In the genomic region with DNA sequence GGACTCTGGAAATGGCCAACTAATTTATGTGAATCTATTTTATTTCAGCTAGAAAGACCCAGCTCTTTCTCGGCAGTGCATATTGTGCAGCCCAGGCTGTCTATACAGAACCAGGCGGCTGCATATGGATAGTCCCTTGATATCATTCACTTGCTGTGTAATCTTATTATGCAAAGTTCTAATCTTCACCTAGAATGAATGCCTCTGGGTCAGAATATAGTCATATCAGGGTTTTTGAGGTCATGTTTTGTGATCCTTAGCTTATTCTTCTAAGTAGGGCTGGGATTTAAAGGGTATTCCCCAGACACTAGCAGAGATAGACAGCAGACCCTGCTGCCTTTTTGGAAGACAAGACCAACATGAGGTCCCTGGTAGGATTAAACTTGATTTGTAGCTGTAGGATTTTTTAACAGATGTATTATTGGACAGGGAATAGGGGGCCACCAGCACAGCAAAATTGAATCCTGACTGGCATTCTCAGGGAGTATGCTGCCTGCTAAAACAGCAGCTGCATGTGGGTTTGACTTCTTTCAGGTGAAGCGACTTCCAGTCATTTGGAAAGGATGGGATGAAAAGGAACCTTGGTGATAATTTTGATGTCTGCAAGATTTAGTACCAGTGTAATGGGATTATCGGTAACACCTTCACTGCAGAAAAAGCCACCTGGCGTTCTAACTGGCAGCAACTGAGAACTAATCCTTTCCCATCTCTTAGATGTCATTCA, we compare ENCODE assay signal across 23 mouse cellular contexts. TPM values are rescaled to one million over a fixed set of nuclear protein-coding genes. Genes with fewer than 3 reads are reported as not detected.
DNase-seq lines count a peak whose midpoint lies in the region; ATAC-seq and TF ChIP-seq lines count a peak whose summit lies in the region.
"Had no signal": no experiment of that assay in that cellular context is flagged by ENCODE, and none has a peak within 500 bp of the region (broad histone marks: within the 10 kb centered on the region; RNA-seq: fewer than 3 reads in every experiment).

No protein-coding gene starts in this region.

- no peak overlapping the region for H3K4me3 ChIP-seq in neural tube, embryonic 13.5 days
- no peak overlapping the region for H3K4me3 ChIP-seq in neural tube, embryonic 15.5 days (replicated peaks)
- no peak overlapping the region for H3K4me3 ChIP-seq in hindbrain, embryonic 16.5 days (ENCODE audit: low read length)
- H3K4me3 ChIP-seq in midbrain, embryonic 14.5 days (replicated peaks; ENCODE audit: low read depth, low read length) = no peak overlapping the region
- H3K4me3 ChIP-seq in gastrocnemius, adult 2 months = no peak overlapping the region
- H3K4me3 ChIP-seq in liver, embryonic 12.5 days = no peak overlapping the region
- H3K4me3 ChIP-seq: heart, embryonic 10.5 days; limb, embryonic 15.5 days; liver, embryonic 15.5 days; lung, embryonic 15.5 days; myocyte had no signal

- DNase-seq in midbrain, embryonic 14.5 days = peak; percentile 60
- DNase-seq in retina, postnatal 1 day = peak; percentile 71
- DNase-seq in left cerebral cortex, postnatal 36 days (ENCODE audit: low spot score in 2 of 2) = no peak
- no peak for DNase-seq in gastrocnemius, adult 2 months
- DNase-seq: adrenal gland, adult 2 months; cerebellum, adult 18-20 months; cerebellum, postnatal 14 days; gastrocnemius, postnatal 10 days; kidney, postnatal 25 days; left cerebral cortex, postnatal 4 days; lung, postnatal 4 days; right cerebral cortex, postnatal 25 days; thymus, postnatal 25 days had no signal

- no peak overlapping the region for H3K4me2 ChIP-seq in neural tube, embryonic 13.5 days
- no peak overlapping the region for H3K4me2 ChIP-seq in neural tube, embryonic 15.5 days
- H3K4me2 ChIP-seq in hindbrain, embryonic 16.5 days (ENCODE audit: low read length) = no peak overlapping the region
- no peak overlapping the region for H3K4me2 ChIP-seq in midbrain, embryonic 14.5 days (ENCODE audit: low read length)
- no peak overlapping the region for H3K4me2 ChIP-seq in liver, embryonic 12.5 days
- H3K4me2 ChIP-seq: limb, embryonic 15.5 days; liver, embryonic 15.5 days; lung, embryonic 15.5 days had no signal

- H3K36me3 ChIP-seq in neural tube, embryonic 13.5 days = no peaks in the 10 kb centered on the region
- no peaks in the 10 kb centered on the region for H3K36me3 ChIP-seq in neural tube, embryonic 15.5 days
- H3K36me3 ChIP-seq in hindbrain, embryonic 16.5 days (ENCODE audit: control insufficient read depth, insufficient read depth, low read length) = no peaks in the 10 kb centered on the region
- H3K36me3 ChIP-seq in midbrain, embryonic 14.5 days (ENCODE audit: control insufficient read depth, insufficient read depth, low read length) = no peaks in the 10 kb centered on the region
- H3K36me3 ChIP-seq in liver, embryonic 12.5 days = no peaks in the 10 kb centered on the region
- H3K36me3 ChIP-seq: heart, embryonic 10.5 days; limb, embryonic 15.5 days; liver, embryonic 15.5 days; lung, embryonic 15.5 days had no signal

- no peaks in the 10 kb centered on the region; the same call in 1 of the 2 replicates for H3K4me1 ChIP-seq in neural tube, embryonic 13.5 days (replicated peaks)
- H3K4me1 ChIP-seq in neural tube, embryonic 15.5 days = no peaks in the 10 kb centered on the region
- H3K4me1 ChIP-seq in hindbrain, embryonic 16.5 days (ENCODE audit: control insufficient read depth, insufficient read depth, low read depth, low read length) = no peaks in the 10 kb centered on the region
- peaks cover 7% of the 10 kb centered on the region for H3K4me1 ChIP-seq in midbrain, embryonic 14.5 days (ENCODE audit: control insufficient read depth, insufficient read depth, low read length)
- H3K4me1 ChIP-seq in liver, embryonic 12.5 days = no peaks in the 10 kb centered on the region
- H3K4me1 ChIP-seq: heart, embryonic 10.5 days; limb, embryonic 15.5 days; lung, embryonic 15.5 days had no signal

- H3K9ac ChIP-seq in neural tube, embryonic 13.5 days = no peak overlapping the region
- H3K9ac ChIP-seq in neural tube, embryonic 15.5 days (replicated peaks) = no peak overlapping the region
- H3K9ac ChIP-seq in hindbrain, embryonic 16.5 days (ENCODE audit: low read depth, low read length) = no peak overlapping the region
- H3K9ac ChIP-seq in midbrain, embryonic 14.5 days (replicated peaks; ENCODE audit: low read length) = no peak overlapping the region
- H3K9ac ChIP-seq in liver, embryonic 12.5 days = no peak overlapping the region
- H3K9ac ChIP-seq: limb, embryonic 15.5 days; liver, embryonic 15.5 days; lung, embryonic 15.5 days had no signal

- 68% methylated on average over 5 of the region's 5 CpGs for WGBS in neural tube, embryonic 13.5 days
- WGBS in neural tube, embryonic 15.5 days = 67% methylated on average over 5 of the region's 5 CpGs
- 60% methylated on average over 5 of the region's 5 CpGs for WGBS in hindbrain, embryonic 16.5 days
- WGBS in midbrain, embryonic 14.5 days = 22% methylated on average over 5 of the region's 5 CpGs
- WGBS in liver, embryonic 12.5 days (ENCODE audit: insufficient replicate concordance) = 77% methylated on average over 5 of the region's 5 CpGs

- H3K9me3 ChIP-seq in neural tube, embryonic 13.5 days = no peaks in the 10 kb centered on the region
- no peaks in the 10 kb centered on the region for H3K9me3 ChIP-seq in neural tube, embryonic 15.5 days (replicated peaks)
- H3K9me3 ChIP-seq in hindbrain, embryonic 16.5 days (ENCODE audit: control insufficient read depth, low read length) = no peaks in the 10 kb centered on the region
- no peaks in the 10 kb centered on the region for H3K9me3 ChIP-seq in midbrain, embryonic 14.5 days (ENCODE audit: control insufficient read depth, low read length)
- H3K9me3 ChIP-seq in liver, embryonic 12.5 days (replicated peaks) = no peaks in the 10 kb centered on the region
- H3K9me3 ChIP-seq: heart, embryonic 10.5 days; limb, embryonic 15.5 days; liver, embryonic 15.5 days; lung, embryonic 15.5 days had no signal

- ATAC-seq in neural tube, embryonic 13.5 days (ENCODE audit: low read depth) = peak; percentile 15; the same call in 1 of the 2 replicates
- no peak for ATAC-seq in neural tube, embryonic 15.5 days (ENCODE audit: low FRiP score)
- peak; percentile 82 for ATAC-seq in hindbrain, embryonic 16.5 days
- ATAC-seq in midbrain, embryonic 14.5 days (ENCODE audit: low FRiP score, low TSS enrichment) = peak; percentile 80; the same call in 1 of the 2 replicates
- no peak for ATAC-seq in liver, embryonic 12.5 days
- ATAC-seq: intestine, postnatal 0 days had no signal

- H3K27me3 ChIP-seq in neural tube, embryonic 13.5 days = no peaks in the 10 kb centered on the region
- no peaks in the 10 kb centered on the region for H3K27me3 ChIP-seq in neural tube, embryonic 15.5 days (replicated peaks)
- H3K27me3 ChIP-seq in hindbrain, embryonic 16.5 days (replicated peaks; ENCODE audit: control insufficient read depth, insufficient read depth, low read length) = no peaks in the 10 kb centered on the region
- H3K27me3 ChIP-seq in midbrain, embryonic 14.5 days (ENCODE audit: control insufficient read depth, insufficient read depth, low read length) = peaks cover 3% of the 10 kb centered on the region; the same call in 1 of the 2 replicates
- no peaks in the 10 kb centered on the region for H3K27me3 ChIP-seq in liver, embryonic 12.5 days (replicated peaks)
- H3K27me3 ChIP-seq: limb, embryonic 15.5 days; liver, embryonic 15.5 days; lung, embryonic 15.5 days had no signal

- H3K27ac ChIP-seq in neural tube, embryonic 13.5 days (replicated peaks) = no peak overlapping the region
- no peak overlapping the region for H3K27ac ChIP-seq in neural tube, embryonic 15.5 days (replicated peaks)
- H3K27ac ChIP-seq in hindbrain, embryonic 16.5 days (ENCODE audit: low read depth, low read length) = no peak overlapping the region
- H3K27ac ChIP-seq in midbrain, embryonic 14.5 days (replicated peaks; ENCODE audit: low read depth, low read length) = 0 out of 2 replicates have a peak overlapping the region, but pooled peaks have one; percentile 14
- no peak overlapping the region for H3K27ac ChIP-seq in gastrocnemius, adult 2 months
- no peak overlapping the region for H3K27ac ChIP-seq in liver, embryonic 12.5 days
- H3K27ac ChIP-seq: heart, embryonic 10.5 days; limb, embryonic 15.5 days; liver, embryonic 15.5 days; lung, embryonic 15.5 days had no signal

- intact Hi-C loops in left cerebral cortex, postnatal 36 days (cut with DNase I) = no loop called here
- intact Hi-C loops in gastrocnemius, adult 2 months (cut with DNase I) = no loop called here

- TF ChIP-seq CTCF in gastrocnemius, adult 2 months (IDR thresholded peaks at IDR 0.05) = no peak

RNA-seq across cellular contexts. Expression of a gene that starts 13.3 kb away (rescaled TPM):
- 114 and 119 TPM in 2 replicates for polyA plus RNA-seq in neural tube, embryonic 13.5 days (2015; fragmentation: Nextera tagmentation; extraction: Ambion mirVana)
- polyA plus RNA-seq in neural tube, embryonic 15.5 days (2015; fragmentation: Nextera tagmentation; extraction: Ambion mirVana) = 109 and 112 TPM in 2 replicates
- polyA plus RNA-seq in hindbrain, embryonic 16.5 days (2015; fragmentation: Nextera tagmentation; extraction: Ambion mirVana) = 106 TPM in 2 replicates
- 102 and 109 TPM in 2 replicates for polyA plus RNA-seq in midbrain, embryonic 14.5 days (2014; fragmentation: Nextera tagmentation; extraction: Ambion mirVana)
- total RNA-seq in left cerebral cortex, postnatal 36 days (2021) = 10 to 100 TPM; 24.6 to 29.0 TPM
- total RNA-seq in gastrocnemius, adult 2 months (2021) = 10 to 100 TPM; 76.1 to 81.6 TPM
- polyA plus RNA-seq in liver, embryonic 12.5 days (2016; fragmentation: Nextera tagmentation; extraction: Ambion mirVana) = 78.8 and 78.9 TPM in 2 replicates

RNA-seq across cellular contexts. Expression of a gene that starts 13.4 kb away (rescaled TPM):
- 42.5 and 43.8 TPM in 2 replicates for polyA plus RNA-seq in neural tube, embryonic 13.5 days (2015; fragmentation: Nextera tagmentation; extraction: Ambion mirVana)
- 38.1 and 40.0 TPM in 2 replicates for polyA plus RNA-seq in neural tube, embryonic 15.5 days (2015; fragmentation: Nextera tagmentation; extraction: Ambion mirVana)
- polyA plus RNA-seq in hindbrain, embryonic 16.5 days (2015; fragmentation: Nextera tagmentation; extraction: Ambion mirVana) = 42.2 and 42.4 TPM in 2 replicates
- 39.2 and 46.2 TPM in 2 replicates for polyA plus RNA-seq in midbrain, embryonic 14.5 days (2014; fragmentation: Nextera tagmentation; extraction: Ambion mirVana)
- 10 to 100 TPM; 16.0 to 16.4 TPM for total RNA-seq in left cerebral cortex, postnatal 36 days (2021)
- 10 to 100 TPM in 1 of 2 experiments, 1 to 10 TPM in 1; 8.9 to 12.1 TPM for total RNA-seq in gastrocnemius, adult 2 months (2021)
- 21.4 and 24.8 TPM in 2 replicates for polyA plus RNA-seq in liver, embryonic 12.5 days (2016; fragmentation: Nextera tagmentation; extraction: Ambion mirVana)

Comparison
In these comparisons a context has a peak if more than half of its experiments do, and no peak if none do; other contexts are left out.
1. ATAC-seq: peak in neural tube, embryonic 13.5 days (single experiment), hindbrain, embryonic 16.5 days (single experiment) and midbrain, embryonic 14.5 days (single experiment); none in neural tube, embryonic 15.5 days (single experiment) and liver, embryonic 12.5 days (single experiment).
2. DNase-seq: peak in midbrain, embryonic 14.5 days (single experiment) and retina, postnatal 1 day (single experiment); none in left cerebral cortex, postnatal 36 days (0 of 2) and gastrocnemius, adult 2 months (single experiment).